Mouse (Mus musculus) forebrain, embryonic 15.5 days (tissue): ENCODE results near the gene Ppp2r5e. TPM values are rescaled to one million over a fixed set of nuclear protein-coding genes. Genes with fewer than 3 reads are reported as not detected.
"Not testable (repeated sequence)": the region's sequence is repeated elsewhere in the genome, so short reads cannot be mapped to it uniquely, and the experiment has no call there.

Source experiments
- ATAC-seq: fragments of 200-750 bp; cut with Nextera tagmentation; replicated peaks from 2 replicates; pipeline ENCODE4 v1.8.0; 2017; ENCODE audit warnings: mild to moderate bottlenecking, moderate TSS enrichment, moderate library complexity
- H3K27ac ChIP-seq: fragments of 300-500 bp; sonication (generic); replicated peaks from 2 replicates; pipeline ENCODE4 v1.5.1; 2015; ENCODE audit warnings: mild to moderate bottlenecking, inconsistent platforms
- H3K27me3 ChIP-seq: fragments of 300-500 bp; sonication (generic); 2 replicates; pipeline ENCODE4 v1.6.1; 2015; ENCODE audit warnings: inconsistent platforms
- H3K36me3 ChIP-seq: fragments of 300-500 bp; sonication (generic); 2 replicates; pipeline ENCODE4 v1.6.1; 2015; ENCODE audit warnings: mild to moderate bottlenecking, inconsistent platforms
- H3K4me1 ChIP-seq: fragments of 300-500 bp; sonication (generic); 2 replicates; pipeline ENCODE4 v1.6.1; 2015; ENCODE audit warnings: inconsistent platforms
- H3K4me2 ChIP-seq: fragments of 300-500 bp; sonication (generic); replicated peaks from 2 replicates; pipeline ENCODE4 v1.6.1; 2015; ENCODE audit warnings: mild to moderate bottlenecking, inconsistent platforms
- H3K4me3 ChIP-seq: fragments of 300-500 bp; sonication (generic); 2 replicates; pipeline ENCODE4 v1.5.1; 2015; ENCODE audit warnings: mild to moderate bottlenecking, inconsistent platforms
- H3K9ac ChIP-seq: fragments of 300-500 bp; sonication (generic); replicated peaks from 2 replicates; pipeline ENCODE4 v1.6.1; 2015; ENCODE audit warnings: mild to moderate bottlenecking, inconsistent platforms
- H3K9me3 ChIP-seq: fragments of 300-500 bp; sonication (generic); 2 replicates; pipeline ENCODE4 v1.6.1; 2016; ENCODE audit warnings: inconsistent platforms
- WGBS: fragments of 180-500 bp; shearing (Covaris S2); methylation state at CpG from one replicate; pipeline ENCODE4 v1.1.7; 2015; ENCODE audit warnings: mixed read lengths; 5-methylcytosine and 5-hydroxymethylcytosine counted together
- polyA plus RNA-seq: library from polyadenylated mRNA; unstranded; fragments of >200 nt; fragmentation: Nextera tagmentation; extraction: Ambion mirVana; gene quantifications from 2 replicates; pipeline ENCODE4 v1.2.1, GENCODE M21; 2015

Gene Ppp2r5e
- polyA plus RNA-seq, 1 experiment from 2014 or later, result 26.8 TPM

GRCm38 (mm10) chr12:75450011-75450410, 146.0 kb downstream of the Ppp2r5e start:
- peaks cover 36% of the 10 kb centered on the region for H3K36me3 ChIP-seq
- H3K27ac ChIP-seq, result no peak overlapping the region
- no peaks in the 10 kb centered on the region for H3K27me3 ChIP-seq
- no peaks in the 10 kb centered on the region for H3K4me1 ChIP-seq
- H3K9ac ChIP-seq, result no peak overlapping the region
- ATAC-seq, result no peak
- H3K4me3 ChIP-seq, result no peak overlapping the region
- no peak overlapping the region for H3K4me2 ChIP-seq
- WGBS, result 87% methylated on average over 14 of the region's 14 CpGs
- no peaks in the 10 kb centered on the region for H3K9me3 ChIP-seq

GRCm38 (mm10) chr12:75449475-75449966, 146.5 kb downstream of the Ppp2r5e start:
- Histone ChIP-seq H3K36me3 (peaks cover 36% of the 10 kb centered on the region), H3K4me1 (no peaks in the 10 kb centered on the region), H3K4me3 (no peak overlapping the region), H3K4me2 (no peak overlapping the region), H3K27ac (no peak overlapping the region), H3K9ac (no peak overlapping the region), H3K9me3 (no peaks in the 10 kb centered on the region), H3K27me3 (no peaks in the 10 kb centered on the region)
- no peak for ATAC-seq
- 72% methylated on average over 6 of the region's 6 CpGs for WGBS

- peaks cover 36% of the 10 kb centered on the region for H3K36me3 ChIP-seq
- ATAC-seq, result no peak
- H3K4me1 ChIP-seq, result no peaks in the 10 kb centered on the region
- H3K4me3 ChIP-seq, result no peak overlapping the region
- H3K27me3 ChIP-seq, result no peaks in the 10 kb centered on the region
- H3K9me3 ChIP-seq, result no peaks in the 10 kb centered on the region
- WGBS, result 88% methylated on average over 5 of the region's 5 CpGs
- no peak overlapping the region for H3K9ac ChIP-seq
- H3K4me2 ChIP-seq, result no peak overlapping the region
- no peak overlapping the region for H3K27ac ChIP-seq
Observed at GRCm38 (mm10) chr12:75448921-75449320, 147.1 kb downstream of the Ppp2r5e start.

- no peaks in the 10 kb centered on the region for H3K27me3 ChIP-seq
Observed at GRCm38 (mm10) chr12:75446245-75446644, 149.8 kb downstream of the Ppp2r5e start.

GRCm38 (mm10) chr12:75432400-75432799, 163.6 kb downstream of the Ppp2r5e start:
- 82% methylated on average over 6 of the region's 6 CpGs for WGBS

More at GRCm38 (mm10) chr12:75446245-75446644, 149.8 kb downstream of the Ppp2r5e start:
- no peak overlapping the region for H3K9ac ChIP-seq
- no peak overlapping the region for H3K4me3 ChIP-seq
- no peaks in the 10 kb centered on the region for H3K4me1 ChIP-seq
- peaks cover 13% of the 10 kb centered on the region for H3K36me3 ChIP-seq
- H3K27ac ChIP-seq, result no peak overlapping the region
- H3K4me2 ChIP-seq, result no peak overlapping the region
- no peaks in the 10 kb centered on the region for H3K9me3 ChIP-seq
- whole genome bisulfite sequencing, result 89% methylated on average over 7 of the region's 7 CpGs
- no peak for ATAC-seq

GRCm38 (mm10) chr12:75429685-75430396, 166.2 kb downstream of the Ppp2r5e start:
- Histone ChIP-seq H3K36me3 (no peaks in the 10 kb centered on the region), H3K27ac (no peak overlapping the region), H3K9ac (no peak overlapping the region), H3K4me1 (no peaks in the 10 kb centered on the region), H3K9me3 (no peaks in the 10 kb centered on the region), H3K4me3 (no peak overlapping the region), H3K4me2 (no peak overlapping the region), H3K27me3 (no peaks in the 10 kb centered on the region)
- no peak for ATAC-seq
- 92% methylated on average over 1 of the region's 1 CpGs for WGBS

More at GRCm38 (mm10) chr12:75432400-75432799, 163.6 kb downstream of the Ppp2r5e start:
- H3K9me3 ChIP-seq, H3K27me3 ChIP-seq, H3K4me3 ChIP-seq, H3K27ac ChIP-seq, ATAC-seq, H3K9ac ChIP-seq, H3K4me2 ChIP-seq, H3K36me3 ChIP-seq, H3K4me1 ChIP-seq: not testable (repeated sequence)

GRCm38 (mm10) chr12:75428719-75429118, 167.3 kb downstream of the Ppp2r5e start:
- H3K27ac ChIP-seq, result no peak overlapping the region
- H3K9ac ChIP-seq, result no peak overlapping the region
- no peak for ATAC-seq
- H3K27me3 ChIP-seq, result no peaks in the 10 kb centered on the region
- no peak overlapping the region for H3K4me2 ChIP-seq
- no peaks in the 10 kb centered on the region for H3K36me3 ChIP-seq
- no peaks in the 10 kb centered on the region for H3K9me3 ChIP-seq
- WGBS, result 70% methylated on average over 6 of the region's 6 CpGs
- H3K4me3 ChIP-seq, result no peak overlapping the region
- no peaks in the 10 kb centered on the region for H3K4me1 ChIP-seq

- 84% methylated on average over 7 of the region's 7 CpGs for WGBS
- H3K4me3 ChIP-seq, result no peak overlapping the region
- H3K9me3 ChIP-seq, result no peaks in the 10 kb centered on the region
- no peak overlapping the region for H3K9ac ChIP-seq
- no peaks in the 10 kb centered on the region for H3K4me1 ChIP-seq
- no peak for ATAC-seq
- H3K27ac ChIP-seq, result no peak overlapping the region
- no peaks in the 10 kb centered on the region for H3K27me3 ChIP-seq
- no peak overlapping the region for H3K4me2 ChIP-seq
- H3K36me3 ChIP-seq, result no peaks in the 10 kb centered on the region
Observed at GRCm38 (mm10) chr12:75425882-75426281, 170.2 kb downstream of the Ppp2r5e start.

- no peaks in the 10 kb centered on the region for H3K36me3 ChIP-seq
- no peak overlapping the region for H3K4me2 ChIP-seq
- no peak overlapping the region for H3K4me3 ChIP-seq
- H3K9ac ChIP-seq, result no peak overlapping the region
- no peak overlapping the region for H3K27ac ChIP-seq
- 89% methylated on average over 4 of the region's 4 CpGs for WGBS
- H3K9me3 ChIP-seq, result no peaks in the 10 kb centered on the region
- no peaks in the 10 kb centered on the region for H3K4me1 ChIP-seq
- ATAC-seq, result no peak
- H3K27me3 ChIP-seq, result no peaks in the 10 kb centered on the region
Observed at GRCm38 (mm10) chr12:75424817-75425216, 171.2 kb downstream of the Ppp2r5e start.

- ATAC-seq, result no peak
Observed at GRCm38 (mm10) chr12:75424359-75424758, 171.7 kb downstream of the Ppp2r5e start.

GRCm38 (mm10) chr12:75416681-75417080, 179.4 kb downstream of the Ppp2r5e start, which contains the start of gene Gphb5:
TSS of gene Gphb5 (minus strand) at chr12:75416781.
- H3K27me3 ChIP-seq, result no peaks in the 10 kb centered on the region
- H3K4me2 ChIP-seq, result no peak within 1 kb of the TSS
- H3K36me3 ChIP-seq, result no peaks in the 10 kb centered on the region
- no peaks in the 10 kb centered on the region for H3K4me1 ChIP-seq
- no peak within 1 kb of the TSS for H3K9ac ChIP-seq
- 91% methylated on average over 4 of the region's 4 CpGs for WGBS
- H3K27ac ChIP-seq, result no peak within 1 kb of the TSS
- H3K9me3 ChIP-seq, result no peaks in the 10 kb centered on the region
- no peak for ATAC-seq
- no peak within 1 kb of the TSS for H3K4me3 ChIP-seq

More at GRCm38 (mm10) chr12:75424359-75424758, 171.7 kb downstream of the Ppp2r5e start:
- WGBS, result 73% methylated on average over 7 of the region's 7 CpGs
- Histone ChIP-seq H3K27me3 (no peaks in the 10 kb centered on the region), H3K27ac (no peak overlapping the region), H3K9me3 (no peaks in the 10 kb centered on the region), H3K4me3 (no peak overlapping the region), H3K4me2 (no peak overlapping the region), H3K4me1 (no peaks in the 10 kb centered on the region), H3K9ac (no peak overlapping the region), H3K36me3 (no peaks in the 10 kb centered on the region)

GRCm38 (mm10) chr12:75414991-75415390, 181.1 kb downstream of the Ppp2r5e start:
- Histone ChIP-seq H3K9me3 (no peaks in the 10 kb centered on the region), H3K4me3 (no peak overlapping the region), H3K36me3 (no peaks in the 10 kb centered on the region), H3K27me3 (no peaks in the 10 kb centered on the region), H3K9ac (no peak overlapping the region), H3K4me2 (no peak overlapping the region), H3K27ac (no peak overlapping the region), H3K4me1 (no peaks in the 10 kb centered on the region)
- no peak for ATAC-seq
- 77% methylated on average over 6 of the region's 6 CpGs for WGBS

GRCm38 (mm10) chr12:75412964-75413363, 183.1 kb downstream of the Ppp2r5e start:
- Histone ChIP-seq H3K27ac (no peak overlapping the region), H3K4me3 (no peak overlapping the region), H3K9me3 (no peaks in the 10 kb centered on the region), H3K27me3 (no peaks in the 10 kb centered on the region), H3K4me1 (no peaks in the 10 kb centered on the region), H3K36me3 (no peaks in the 10 kb centered on the region), H3K9ac (no peak overlapping the region), H3K4me2 (no peak overlapping the region)
- 90% methylated on average over 9 of the region's 9 CpGs for WGBS
- ATAC-seq, result no peak
